Comparison of ENCODE assay signal across 13 mouse cellular contexts in the genomic region with DNA sequence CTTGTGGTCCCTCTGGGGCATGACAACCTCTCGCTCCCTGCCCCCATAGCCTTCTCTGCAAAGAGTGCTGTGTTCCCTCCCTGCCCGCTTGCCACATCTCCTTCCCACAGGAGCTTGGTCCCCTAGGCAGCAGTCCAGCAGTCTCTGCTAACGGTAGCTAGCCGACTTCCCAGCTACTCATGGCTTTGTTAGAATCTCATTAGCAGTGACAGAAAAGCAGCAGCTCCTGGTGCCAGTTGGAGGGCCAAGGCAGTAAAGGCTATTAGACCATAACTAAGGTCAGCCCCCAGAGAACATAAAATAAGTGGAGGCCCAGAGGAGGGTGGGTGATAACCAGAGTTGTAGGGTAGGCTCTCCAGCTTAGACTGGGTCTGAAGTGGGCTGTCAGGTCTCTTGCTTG. TPM values are rescaled to one million over a fixed set of nuclear protein-coding genes. Genes with fewer than 3 reads are reported as not detected.
DNase-seq lines count a peak whose midpoint lies in the region; ATAC-seq and TF ChIP-seq lines count a peak whose summit lies in the region.
"Had no signal": no experiment of that assay in that cellular context is flagged by ENCODE, and none has a peak within 500 bp of the region (broad histone marks: within the 10 kb centered on the region; RNA-seq: fewer than 3 reads in every experiment).

No protein-coding gene starts in this region.

- H3K4me3 ChIP-seq in heart, embryonic 13.5 days, result no peak overlapping the region
- no peak overlapping the region for H3K4me3 ChIP-seq in midbrain, embryonic 10.5 days
- no peak overlapping the region for H3K4me3 ChIP-seq in midbrain, embryonic 16.5 days (ENCODE audit: low read depth, low read length)
- no peak overlapping the region for H3K4me3 ChIP-seq in embryonic facial prominence, embryonic 14.5 days (ENCODE audit: low read depth, low read length)
- no peak overlapping the region for H3K4me3 ChIP-seq in midbrain, embryonic 15.5 days
- H3K4me3 ChIP-seq in thymus, adult 2 months (ENCODE audit: control insufficient read depth, insufficient read depth, low read length), result no peak overlapping the region
- H3K4me3 ChIP-seq: myocyte had no signal

- no peaks in the 10 kb centered on the region for H3K9me3 ChIP-seq in heart, embryonic 13.5 days
- no peaks in the 10 kb centered on the region for H3K9me3 ChIP-seq in midbrain, embryonic 10.5 days (replicated peaks)
- H3K9me3 ChIP-seq in midbrain, embryonic 16.5 days (replicated peaks; ENCODE audit: control insufficient read depth, low read length, poor library complexity, severe bottlenecking), result no peaks in the 10 kb centered on the region
- no peaks in the 10 kb centered on the region for H3K9me3 ChIP-seq in embryonic facial prominence, embryonic 14.5 days (ENCODE audit: control insufficient read depth, low read length)
- H3K9me3 ChIP-seq in midbrain, embryonic 15.5 days, result no peaks in the 10 kb centered on the region

- intact Hi-C loops in heart, postnatal 25 days (cut with DNase I), result no loop called here

- H3K4me2 ChIP-seq in heart, embryonic 13.5 days, result no peak overlapping the region
- H3K4me2 ChIP-seq in midbrain, embryonic 16.5 days (ENCODE audit: low read length), result no peak overlapping the region
- H3K4me2 ChIP-seq in embryonic facial prominence, embryonic 14.5 days (ENCODE audit: low read depth, low read length), result no peak overlapping the region
- H3K4me2 ChIP-seq in midbrain, embryonic 15.5 days, result no peak overlapping the region

- H3K27me3 ChIP-seq in heart, embryonic 13.5 days (replicated peaks), result no peaks in the 10 kb centered on the region
- H3K27me3 ChIP-seq in midbrain, embryonic 10.5 days (ENCODE audit: low read depth, poor library complexity, severe bottlenecking), result 0 out of 2 replicates have a peak, but pooled peaks cover 10% of the 10 kb centered on the region
- H3K27me3 ChIP-seq in midbrain, embryonic 16.5 days (ENCODE audit: control insufficient read depth, insufficient read depth, low read depth, low read length), result no peaks in the 10 kb centered on the region
- H3K27me3 ChIP-seq in embryonic facial prominence, embryonic 14.5 days (replicated peaks; ENCODE audit: control insufficient read depth, insufficient read depth, low read length), result no peaks in the 10 kb centered on the region
- H3K27me3 ChIP-seq in midbrain, embryonic 15.5 days (replicated peaks), result no peaks in the 10 kb centered on the region
- no peaks in the 10 kb centered on the region for H3K27me3 ChIP-seq in thymus, adult 2 months (ENCODE audit: control insufficient read depth, insufficient read depth, low read length)

- peak overlapping the region; percentile 53; the same call in 1 of the 2 replicates for H3K27ac ChIP-seq in heart, embryonic 13.5 days (replicated peaks)
- peak overlapping the region; percentile 38; the same call in 1 of the 2 replicates for H3K27ac ChIP-seq in midbrain, embryonic 10.5 days (replicated peaks)
- H3K27ac ChIP-seq in midbrain, embryonic 16.5 days (ENCODE audit: low read length), result no peak overlapping the region
- peak overlapping the region; percentile 67 for H3K27ac ChIP-seq in embryonic facial prominence, embryonic 14.5 days (replicated peaks; ENCODE audit: low read depth, low read length)
- 0 out of 2 replicates have a peak overlapping the region, but pooled peaks have one; percentile 5 for H3K27ac ChIP-seq in midbrain, embryonic 15.5 days
- no peak overlapping the region for H3K27ac ChIP-seq in thymus, adult 2 months (ENCODE audit: control insufficient read depth, insufficient read depth, low read length)

- no peaks in the 10 kb centered on the region for H3K36me3 ChIP-seq in heart, embryonic 13.5 days
- H3K36me3 ChIP-seq in midbrain, embryonic 10.5 days, result no peaks in the 10 kb centered on the region
- no peaks in the 10 kb centered on the region for H3K36me3 ChIP-seq in midbrain, embryonic 16.5 days (ENCODE audit: control insufficient read depth, insufficient read depth, low read length)
- H3K36me3 ChIP-seq in embryonic facial prominence, embryonic 14.5 days (ENCODE audit: control insufficient read depth, insufficient read depth, low read length), result no peaks in the 10 kb centered on the region
- H3K36me3 ChIP-seq in midbrain, embryonic 15.5 days (replicated peaks), result no peaks in the 10 kb centered on the region
- H3K36me3 ChIP-seq in thymus, adult 2 months (ENCODE audit: control insufficient read depth, insufficient read depth, low read length), result no peaks in the 10 kb centered on the region

- 30% methylated on average over 4 of the region's 4 CpGs for WGBS in heart, embryonic 13.5 days
- WGBS in midbrain, embryonic 10.5 days, result 42% methylated on average over 4 of the region's 4 CpGs
- WGBS in midbrain, embryonic 16.5 days, result 26% methylated on average over 4 of the region's 4 CpGs
- WGBS in embryonic facial prominence, embryonic 14.5 days, result 50% methylated on average over 4 of the region's 4 CpGs
- WGBS in midbrain, embryonic 15.5 days, result 37% methylated on average over 4 of the region's 4 CpGs
- WGBS in thymus, adult 2 months, result 82% methylated on average over 4 of the region's 4 CpGs

- DNase-seq in heart, postnatal 25 days (ENCODE audit: low spot score), result no peak
- DNase-seq in midbrain, embryonic 10.5 days (ENCODE audit: low spot score), result no peak
- no peak for DNase-seq in embryonic facial prominence, embryonic 14.5 days (ENCODE audit: low spot score)
- DNase-seq in thymus, adult 2 months, result no peak
- DNase-seq: cerebellum, postnatal 14 days; lung, postnatal 36 days; thymus, postnatal 4 days had no signal

- H3K9ac ChIP-seq in heart, embryonic 13.5 days, result no peak overlapping the region
- H3K9ac ChIP-seq in midbrain, embryonic 16.5 days (ENCODE audit: low read depth, low read length), result no peak overlapping the region
- no peak overlapping the region for H3K9ac ChIP-seq in embryonic facial prominence, embryonic 14.5 days (ENCODE audit: low read depth, low read length)
- H3K9ac ChIP-seq in midbrain, embryonic 15.5 days, result no peak overlapping the region

- ATAC-seq in heart, embryonic 13.5 days (ENCODE audit: extremely low read depth, insufficient number of reproducible peaks, low FRiP score, low TSS enrichment), result no peak
- no peak for ATAC-seq in midbrain, embryonic 16.5 days
- no peak for ATAC-seq in embryonic facial prominence, embryonic 14.5 days (ENCODE audit: low read depth)
- no peak for ATAC-seq in midbrain, embryonic 15.5 days (replicated peaks)

- no peak for TF ChIP-seq CTCF in thymus, adult 2 months (IDR thresholded peaks at IDR 0.05; ENCODE audit: borderline replicate concordance, control insufficient read depth, extremely low read depth, insufficient read depth, low read length, poor library complexity)

- H3K4me1 ChIP-seq in heart, embryonic 13.5 days, result peaks cover 36% of the 10 kb centered on the region
- H3K4me1 ChIP-seq in midbrain, embryonic 10.5 days, result peaks cover 45% of the 10 kb centered on the region
- peaks cover 10% of the 10 kb centered on the region for H3K4me1 ChIP-seq in midbrain, embryonic 16.5 days (ENCODE audit: control insufficient read depth, insufficient read depth, low read length)
- peaks cover 34% of the 10 kb centered on the region for H3K4me1 ChIP-seq in embryonic facial prominence, embryonic 14.5 days (ENCODE audit: control insufficient read depth, insufficient read depth, low read length)
- peaks cover 11% of the 10 kb centered on the region; the same call in 1 of the 2 replicates for H3K4me1 ChIP-seq in midbrain, embryonic 15.5 days
- no peaks in the 10 kb centered on the region for H3K4me1 ChIP-seq in thymus, adult 2 months (replicated peaks; ENCODE audit: control insufficient read depth, insufficient read depth, low read length)

- no peak for TF ChIP-seq POLR2A in thymus, adult 2 months (IDR thresholded peaks at IDR 0.05; ENCODE audit: control insufficient read depth, extremely low read depth, insufficient read depth, low read length, poor library complexity)

RNA-seq across cellular contexts. Expression of gene Col2a1, which starts 21.1 kb away (rescaled TPM):
- polyA plus RNA-seq in heart, embryonic 13.5 days (2015; fragmentation: Nextera tagmentation; extraction: Ambion mirVana), result 26.1 and 27.8 TPM in 2 replicates
- under 1 TPM; 0.36 to 0.52 TPM for total RNA-seq in heart, postnatal 25 days (2021)
- 142 and 151 TPM in 2 replicates for polyA plus RNA-seq in midbrain, embryonic 10.5 days (2016; fragmentation: Nextera tagmentation; extraction: Ambion mirVana)
- 22.6 and 34.8 TPM in 2 replicates for polyA plus RNA-seq in midbrain, embryonic 16.5 days (2015; fragmentation: Nextera tagmentation; extraction: Ambion mirVana)
- 372 and 595 TPM in 2 replicates for polyA plus RNA-seq in embryonic facial prominence, embryonic 14.5 days (2014; fragmentation: Nextera tagmentation; extraction: Ambion mirVana)
- polyA plus RNA-seq in midbrain, embryonic 15.5 days (2015; fragmentation: Nextera tagmentation; extraction: Ambion mirVana), result 34.7 and 35.7 TPM in 2 replicates
- 0.32 and 0.47 TPM in 2 replicates for polyA plus RNA-seq in thymus, adult 2 months (2012; rRNA removed)
- total RNA-seq: hematopoietic stem cell, adult 5-6 weeks; liver, adult 2 months had no signal
- polyA plus RNA-seq: liver, adult 2 months had no signal

Comparison
In these comparisons a context has a peak if more than half of its experiments do, and no peak if none do; other contexts are left out.
1. H3K27ac ChIP-seq: peak in heart, embryonic 13.5 days (single experiment), midbrain, embryonic 10.5 days (single experiment), embryonic facial prominence, embryonic 14.5 days (single experiment) and midbrain, embryonic 15.5 days (single experiment); none in midbrain, embryonic 16.5 days (single experiment) and thymus, adult 2 months (single experiment).
2. RNA of gene Col2a1, which starts 21.1 kb away (polyA plus RNA-seq): 372 to 595 TPM in embryonic facial prominence, embryonic 14.5 days, 142 to 151 TPM in midbrain, embryonic 10.5 days, 34.7 to 35.7 TPM in midbrain, embryonic 15.5 days, 26.1 to 27.8 TPM in heart, embryonic 13.5 days and 22.6 to 34.8 TPM in midbrain, embryonic 16.5 days; 0.32 to 0.47 TPM in thymus, adult 2 months; every median in the first group is over 10 times any median in the second.